Mouse (Mus musculus): Measurements from ENCODE around the gene Ppp2r5e. TPM values are rescaled to one million over a fixed set of nuclear protein-coding genes. Genes with fewer than 3 reads are reported as not detected.

The Ppp2r5e gene
- polyA plus RNA-seq, 1 experiment from 2014 or later = 24.0 TPM

GRCm38 (mm10) chr12:75547174-75547573 lies 48.9 kb downstream of the Ppp2r5e start:
- Histone ChIP-seq H3K4me2 (no peak overlapping the region), H3K4me1 (peaks cover 9% of the 10 kb centered on the region), H3K9me3 (replicated peaks) (no peaks in the 10 kb centered on the region), H3K9ac (no peak overlapping the region), H3K4me3 (no peak overlapping the region), H3K27ac (no peak overlapping the region), H3K27me3 (no peaks in the 10 kb centered on the region), H3K36me3 (ENCODE audit: poor library complexity, severe bottlenecking) (no peaks in the 10 kb centered on the region)
- WGBS = 87% methylated on average over 3 of the region's 3 CpGs
- no peak for ATAC-seq

GRCm38 (mm10) chr12:75546241-75546640 lies 49.8 kb downstream of the Ppp2r5e start:
- no peaks in the 10 kb centered on the region for H3K27me3 ChIP-seq
- no peaks in the 10 kb centered on the region for H3K9me3 ChIP-seq (replicated peaks)
- no peak overlapping the region for H3K4me3 ChIP-seq
- no peaks in the 10 kb centered on the region for H3K36me3 ChIP-seq (ENCODE audit: poor library complexity, severe bottlenecking)
- H3K4me1 ChIP-seq = peaks cover 9% of the 10 kb centered on the region
- no peak for ATAC-seq
- no peak overlapping the region for H3K27ac ChIP-seq
- 91% methylated on average over 5 of the region's 5 CpGs for WGBS
- H3K4me2 ChIP-seq = no peak overlapping the region
- no peak overlapping the region for H3K9ac ChIP-seq

- Histone ChIP-seq H3K36me3 (ENCODE audit: poor library complexity, severe bottlenecking) (no peaks in the 10 kb centered on the region), H3K27me3 (no peaks in the 10 kb centered on the region), H3K9ac (no peak overlapping the region), H3K4me2 (no peak overlapping the region), H3K27ac (no peak overlapping the region), H3K4me1 (peaks cover 13% of the 10 kb centered on the region), H3K4me3 (no peak overlapping the region), H3K9me3 (replicated peaks) (no peaks in the 10 kb centered on the region)
- 95% methylated on average over 4 of the region's 4 CpGs for WGBS
- ATAC-seq = no peak
Observed at GRCm38 (mm10) chr12:75545431-75545925, 50.6 kb downstream of the Ppp2r5e start.

- H3K4me1 ChIP-seq = peaks cover 18% of the 10 kb centered on the region
- no peaks in the 10 kb centered on the region for H3K9me3 ChIP-seq (replicated peaks)
- 75% methylated on average over 2 of the region's 2 CpGs for WGBS
- no peak overlapping the region for H3K27ac ChIP-seq
- no peak overlapping the region for H3K4me3 ChIP-seq
- no peak overlapping the region for H3K4me2 ChIP-seq
- ATAC-seq = no peak
- no peak overlapping the region for H3K9ac ChIP-seq
- H3K27me3 ChIP-seq = no peaks in the 10 kb centered on the region
- no peaks in the 10 kb centered on the region for H3K36me3 ChIP-seq (ENCODE audit: poor library complexity, severe bottlenecking)
Observed at GRCm38 (mm10) chr12:75544666-75545065, 51.4 kb downstream of the Ppp2r5e start.

DNA sequence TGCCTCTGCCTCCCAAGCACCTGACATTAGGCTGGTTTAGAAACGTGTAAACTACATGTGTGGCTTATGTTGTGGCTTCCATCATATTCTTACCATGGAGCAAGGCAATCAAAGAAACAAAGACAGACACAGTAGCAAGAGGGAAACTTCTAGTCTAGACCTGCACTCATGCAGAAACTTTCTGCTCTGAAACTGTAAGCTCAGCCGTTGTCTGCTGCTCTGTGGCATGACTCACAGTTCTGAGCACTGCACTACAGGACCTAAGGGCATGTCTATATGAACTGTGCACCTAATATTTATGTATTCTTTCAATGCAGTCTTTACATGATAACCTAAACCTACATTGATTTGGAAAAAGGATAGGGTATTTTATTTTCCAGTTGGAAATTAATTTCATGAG lies 51.8 kb downstream of the Ppp2r5e start:
- H3K27ac ChIP-seq = no peak overlapping the region
- no peak overlapping the region for H3K4me2 ChIP-seq
- no peaks in the 10 kb centered on the region for H3K36me3 ChIP-seq (ENCODE audit: poor library complexity, severe bottlenecking)
- ATAC-seq = no peak
- H3K4me1 ChIP-seq = peaks cover 20% of the 10 kb centered on the region
- H3K4me3 ChIP-seq = no peak overlapping the region
- 90% methylated on average over 2 of the region's 2 CpGs for WGBS
- H3K27me3 ChIP-seq = no peaks in the 10 kb centered on the region
- H3K9ac ChIP-seq = no peak overlapping the region
- no peaks in the 10 kb centered on the region for H3K9me3 ChIP-seq (replicated peaks)

DNA sequence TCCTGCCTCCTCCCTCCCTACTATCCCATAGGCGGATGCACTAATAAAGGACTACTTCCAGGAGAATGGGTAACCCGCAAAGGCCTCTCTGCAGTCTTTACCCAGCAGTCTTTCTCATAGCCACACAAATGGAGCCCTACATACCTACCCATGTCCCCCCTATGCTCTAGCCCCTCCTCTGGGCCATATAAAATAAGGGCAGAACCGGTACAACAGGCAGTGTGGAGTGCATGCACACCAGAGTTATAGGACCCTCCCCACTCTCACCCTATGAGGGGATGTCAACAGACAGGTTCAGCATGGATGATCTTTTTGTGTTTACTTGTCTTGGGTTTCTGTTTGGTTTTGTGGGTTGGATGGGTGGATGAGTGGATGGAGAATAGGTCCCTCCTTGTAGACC lies 52.7 kb downstream of the Ppp2r5e start:
- peaks cover 19% of the 10 kb centered on the region for H3K4me1 ChIP-seq
- H3K27ac ChIP-seq = no peak overlapping the region
- no peaks in the 10 kb centered on the region for H3K36me3 ChIP-seq (ENCODE audit: poor library complexity, severe bottlenecking)
- ATAC-seq = no peak
- H3K27me3 ChIP-seq = no peaks in the 10 kb centered on the region
- H3K9me3 ChIP-seq (replicated peaks) = no peaks in the 10 kb centered on the region
- no peak overlapping the region for H3K9ac ChIP-seq
- H3K4me3 ChIP-seq = no peak overlapping the region
- 54% methylated on average over 3 of the region's 3 CpGs for WGBS
- no peak overlapping the region for H3K4me2 ChIP-seq

DNA sequence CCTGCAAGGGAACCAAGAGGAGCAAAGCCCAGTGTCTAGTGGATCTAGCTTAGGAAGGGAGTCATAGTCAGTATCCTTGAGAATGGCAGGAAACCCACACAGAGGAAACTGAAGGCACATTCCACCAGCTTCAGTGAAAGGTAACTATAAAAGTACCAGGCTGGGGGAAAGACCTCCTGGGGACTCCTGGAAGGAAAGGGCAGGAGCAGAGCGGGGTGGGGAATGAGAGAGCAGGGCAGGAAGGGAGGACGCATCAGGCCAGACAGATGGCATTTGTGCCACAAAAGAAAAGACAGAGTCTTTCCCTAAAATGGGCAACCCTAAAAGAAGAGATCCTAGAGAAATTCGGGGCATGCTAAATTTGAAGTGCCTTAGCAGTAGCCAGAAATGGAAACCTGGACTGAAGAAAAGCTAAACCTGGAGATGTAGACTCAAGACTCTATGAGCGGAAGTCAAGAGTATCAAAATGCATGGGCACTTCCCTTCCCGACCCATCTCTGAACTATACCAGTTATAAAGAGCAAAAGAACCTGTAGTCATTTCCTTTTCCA lies 55.3 kb downstream of the Ppp2r5e start:
- Histone ChIP-seq H3K4me2 (no peak overlapping the region), H3K4me3 (no peak overlapping the region), H3K27ac (no peak overlapping the region), H3K4me1 (peaks cover 42% of the 10 kb centered on the region), H3K9me3 (replicated peaks) (no peaks in the 10 kb centered on the region), H3K27me3 (no peaks in the 10 kb centered on the region), H3K36me3 (ENCODE audit: poor library complexity, severe bottlenecking) (no peaks in the 10 kb centered on the region), H3K9ac (no peak overlapping the region)
- WGBS = 82% methylated on average over 5 of the region's 5 CpGs
- ATAC-seq = no peak

GRCm38 (mm10) chr12:75539228-75539627 lies 56.8 kb downstream of the Ppp2r5e start:
- peaks cover 42% of the 10 kb centered on the region for H3K4me1 ChIP-seq
- WGBS = 68% methylated on average over 3 of the region's 3 CpGs
- ATAC-seq = no peak
- no peak overlapping the region for H3K27ac ChIP-seq
- H3K9ac ChIP-seq = no peak overlapping the region
- no peak overlapping the region for H3K4me3 ChIP-seq
- H3K9me3 ChIP-seq (replicated peaks) = no peaks in the 10 kb centered on the region
- no peak overlapping the region for H3K4me2 ChIP-seq
- H3K27me3 ChIP-seq = no peaks in the 10 kb centered on the region
- H3K36me3 ChIP-seq (ENCODE audit: poor library complexity, severe bottlenecking) = no peaks in the 10 kb centered on the region

- Histone ChIP-seq H3K9ac (no peak overlapping the region), H3K4me2 (no peak overlapping the region), H3K9me3 (replicated peaks) (no peaks in the 10 kb centered on the region), H3K27me3 (no peaks in the 10 kb centered on the region), H3K4me3 (no peak overlapping the region), H3K36me3 (ENCODE audit: poor library complexity, severe bottlenecking) (no peaks in the 10 kb centered on the region), H3K4me1 (peaks cover 35% of the 10 kb centered on the region), H3K27ac (no peak overlapping the region)
- no peak for ATAC-seq
- 53% methylated on average over 6 of the region's 6 CpGs for WGBS
Observed at GRCm38 (mm10) chr12:75537673-75538423, 58.2 kb downstream of the Ppp2r5e start.

GRCm38 (mm10) chr12:75537019-75537672 lies 58.9 kb downstream of the Ppp2r5e start:
- Histone ChIP-seq H3K4me1 (peaks cover 36% of the 10 kb centered on the region), H3K36me3 (ENCODE audit: poor library complexity, severe bottlenecking) (no peaks in the 10 kb centered on the region), H3K4me2 (no peak overlapping the region), H3K27me3 (no peaks in the 10 kb centered on the region), H3K9me3 (replicated peaks) (no peaks in the 10 kb centered on the region), H3K9ac (no peak overlapping the region), H3K27ac (no peak overlapping the region), H3K4me3 (no peak overlapping the region)
- ATAC-seq = no peak
- 20% methylated on average over 7 of the region's 7 CpGs for WGBS

GRCm38 (mm10) chr12:75536566-75536965 lies 59.5 kb downstream of the Ppp2r5e start:
- Histone ChIP-seq H3K27me3 (no peaks in the 10 kb centered on the region), H3K9ac (no peak overlapping the region), H3K36me3 (ENCODE audit: poor library complexity, severe bottlenecking) (no peaks in the 10 kb centered on the region), H3K27ac (no peak overlapping the region), H3K4me3 (no peak overlapping the region), H3K9me3 (replicated peaks) (no peaks in the 10 kb centered on the region), H3K4me2 (no peak overlapping the region), H3K4me1 (peaks cover 41% of the 10 kb centered on the region)
- no peak for ATAC-seq
- 57% methylated on average over 7 of the region's 7 CpGs for WGBS

DNA sequence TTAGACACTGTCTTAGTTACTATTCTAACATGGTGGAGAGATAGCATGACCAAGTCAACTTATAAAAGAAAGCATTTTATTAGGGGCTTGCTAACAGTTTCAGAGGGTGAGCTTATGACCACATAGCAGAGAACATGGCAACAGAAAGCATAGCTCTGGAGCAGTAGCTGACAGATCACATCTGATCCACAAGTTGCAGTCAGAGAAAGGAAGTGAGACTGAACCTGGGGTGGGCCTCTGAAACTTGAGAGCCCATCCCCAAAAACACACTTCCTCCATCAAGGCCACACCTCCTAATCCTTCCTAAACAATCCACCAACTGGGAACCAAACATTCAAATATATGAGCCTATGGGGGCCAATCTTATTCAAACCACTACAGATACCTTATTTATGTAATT lies 62.9 kb downstream of the Ppp2r5e start:
- Histone ChIP-seq H3K27me3 (no peaks in the 10 kb centered on the region), H3K4me3 (no peak overlapping the region), H3K27ac (no peak overlapping the region), H3K9ac (no peak overlapping the region), H3K36me3 (ENCODE audit: poor library complexity, severe bottlenecking) (no peaks in the 10 kb centered on the region), H3K9me3 (replicated peaks) (no peaks in the 10 kb centered on the region), H3K4me2 (no peak overlapping the region), H3K4me1 (peaks cover 40% of the 10 kb centered on the region)
- ATAC-seq = no peak

Measured in forebrain, embryonic 13.5 days (tissue).